Mouse (Mus musculus): ENCODE results near the gene Slc37a2. TPM values are rescaled to one million over a fixed set of nuclear protein-coding genes. Genes with fewer than 3 reads are reported as not detected.

Slc37a2 gene
- polyA plus RNA-seq (2021; fragmentation: Nextera tagmentation) = 1.3 and 1.5 TPM in 2 replicates
- long read RNA-seq, experiment 1, full-length matches to known transcripts = 6 of 9 reads
- long read RNA-seq, experiment 1, partial matches to known transcripts = 1 of 9 reads
- long read RNA-seq, experiment 1, other reads (novel, unspliced or antisense) = 2 of 9 reads
- long read RNA-seq, experiment 2, full-length matches to known transcripts = 1 of 2 reads
- long read RNA-seq, experiment 2, partial matches to known transcripts = 0 of 2 reads
- long read RNA-seq, experiment 2, other reads (novel, unspliced or antisense) = 1 of 2 reads

DNA sequence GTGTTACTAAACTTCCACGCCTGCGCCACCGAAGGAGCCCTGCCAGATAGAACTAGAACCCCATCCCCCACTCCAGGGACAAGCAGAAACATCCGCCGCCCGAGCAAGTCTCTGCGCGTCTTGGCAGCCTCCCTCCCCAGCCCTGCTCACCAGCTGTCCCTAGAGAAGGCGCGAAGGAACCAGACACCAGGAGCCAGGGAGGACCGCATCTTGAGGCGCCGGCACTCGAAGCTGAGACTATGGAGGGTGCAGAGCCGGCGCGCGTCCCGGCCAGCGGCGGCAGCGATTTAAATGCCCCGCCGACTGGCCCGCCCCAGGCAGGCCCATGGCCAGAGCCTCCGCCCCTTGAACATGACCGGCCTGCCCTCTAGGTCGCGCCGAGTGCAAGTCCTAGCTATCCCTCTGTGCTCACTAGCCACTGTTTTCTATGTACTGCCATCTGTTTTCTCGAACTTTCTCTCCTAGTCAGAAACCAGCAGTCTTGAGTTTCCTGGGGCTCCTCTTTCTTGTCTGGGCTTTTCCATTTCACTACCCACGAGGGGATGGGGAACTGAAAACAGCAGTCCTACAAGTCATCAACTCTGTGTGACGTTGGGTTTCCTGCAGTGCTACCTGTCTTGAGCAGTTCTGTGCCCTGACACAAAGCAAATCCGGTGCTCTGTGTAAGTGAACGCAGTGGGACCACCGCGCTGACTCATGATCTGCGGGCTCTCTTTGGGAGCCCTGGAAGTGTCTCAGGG is at the start of gene Slc37a2:
Gene Slc37a2, minus strand, starts transcription at position 590 of the 740 bp plus-strand sequence.

DNA sequence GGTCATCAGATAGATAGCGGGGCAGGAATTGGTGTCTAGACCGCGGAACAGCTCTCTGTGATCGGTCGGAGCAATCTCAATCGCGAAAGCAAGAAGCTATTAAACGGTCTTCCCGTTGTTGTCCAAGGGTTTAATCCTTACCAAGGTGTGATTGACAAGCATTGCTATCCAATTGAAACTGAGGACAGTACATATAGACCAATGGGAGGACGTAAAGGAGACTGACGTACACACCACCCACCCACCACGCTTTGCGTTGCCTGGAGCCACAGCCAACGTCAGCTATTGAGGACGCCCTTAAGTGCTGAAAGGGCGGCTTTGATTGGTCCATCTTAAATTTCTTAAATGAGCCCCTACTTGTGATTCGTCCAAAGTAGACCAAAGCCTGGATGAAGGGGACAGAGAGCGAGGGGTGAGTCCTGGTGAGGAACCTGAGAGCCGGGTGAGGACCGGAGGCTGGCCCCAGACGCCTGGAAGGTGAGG is 47.6 kb downstream of the Slc37a2 start, which contains the start of gene Tmem218:
Gene Tmem218, plus strand, starts transcription at position 295 of the 483 bp plus-strand sequence.

Other genes starting within 250 kb of the Slc37a2 start
- gene Pknox2, start 108.3 kb downstream of the Slc37a2 start, polyA plus RNA-seq (2021; fragmentation: Nextera tagmentation) = 14.6 and 30.8 TPM in 2 replicates
- 15.2 and 17.4 TPM in 2 replicates for gene Tmem218, start 47.5 kb downstream of the Slc37a2 start, polyA plus RNA-seq (2021; fragmentation: Nextera tagmentation)
- gene Ccdc15, start 92.7 kb upstream of the Slc37a2 start, polyA plus RNA-seq (2021; fragmentation: Nextera tagmentation) = 1.1 and 1.4 TPM in 2 replicates
- gene Hepacam, start 111.6 kb upstream of the Slc37a2 start, polyA plus RNA-seq (2021; fragmentation: Nextera tagmentation) = 50.7 and 55.6 TPM in 2 replicates
- 0.65 and 1.8 TPM in 2 replicates for gene Robo4, start 146.2 kb upstream of the Slc37a2 start, polyA plus RNA-seq (2021; fragmentation: Nextera tagmentation)
- gene Robo3, start 177.5 kb upstream of the Slc37a2 start, polyA plus RNA-seq (2021; fragmentation: Nextera tagmentation) = 0.86 and 1.0 TPM in 2 replicates
- 3.1 and 4.4 TPM in 2 replicates for gene Msantd2, start 233.6 kb upstream of the Slc37a2 start, polyA plus RNA-seq (2021; fragmentation: Nextera tagmentation)